Mouse (Mus musculus) limb, embryonic 13.5 days (tissue): ENCODE data around the gene Prkcsh. TPM values are rescaled to one million over a fixed set of nuclear protein-coding genes. Genes with fewer than 3 reads are reported as not detected.

Source experiments
- ATAC-seq: fragments of 200-750 bp; cut with Nextera tagmentation; 2 replicates; pipeline ENCODE4 v1.8.0; 2017; ENCODE audit warnings: low read depth, moderate number of reproducible peaks, moderate TSS enrichment; ENCODE audit not compliant: low FRiP score
- H3K27ac ChIP-seq: fragments of 300-500 bp; sonication (generic); 2 replicates; pipeline ENCODE4 v1.5.1; 2015; ENCODE audit warnings: inconsistent platforms, mild to moderate bottlenecking, moderate library complexity
- H3K27me3 ChIP-seq: fragments of 300-500 bp; sonication (generic); 2 replicates; pipeline ENCODE4 v1.6.1; 2015; ENCODE audit warnings: mild to moderate bottlenecking, inconsistent platforms
- H3K36me3 ChIP-seq: fragments of 300-500 bp; sonication (generic); 2 replicates; pipeline ENCODE4 v1.6.1; 2015; ENCODE audit warnings: inconsistent platforms, mild to moderate bottlenecking, moderate library complexity
- H3K4me1 ChIP-seq: fragments of 300-500 bp; sonication (generic); 2 replicates; pipeline ENCODE4 v1.6.1; 2015; ENCODE audit warnings: inconsistent platforms
- H3K4me2 ChIP-seq: fragments of 300-500 bp; sonication (generic); replicated peaks from 2 replicates; pipeline ENCODE4 v1.6.1; 2015; ENCODE audit warnings: inconsistent platforms, mild to moderate bottlenecking, moderate library complexity
- H3K4me3 ChIP-seq: fragments of 300-500 bp; sonication (generic); 2 replicates; pipeline ENCODE4 v1.5.1; 2015; ENCODE audit warnings: moderate library complexity, mild to moderate bottlenecking, inconsistent platforms
- H3K9ac ChIP-seq: fragments of 300-500 bp; sonication (generic); 2 replicates; pipeline ENCODE4 v1.6.1; 2015; ENCODE audit warnings: mild to moderate bottlenecking, inconsistent platforms
- H3K9me3 ChIP-seq: fragments of 300-500 bp; sonication (generic); 2 replicates; pipeline ENCODE4 v1.6.1; 2016; ENCODE audit warnings: inconsistent platforms
- WGBS: fragments of 180-500 bp; shearing (Covaris S2); methylation state at CpG from one replicate; pipeline ENCODE4 v1.1.7; 2015; 5-methylcytosine and 5-hydroxymethylcytosine counted together
- polyA plus RNA-seq: library from polyadenylated mRNA; unstranded; fragments of >200 nt; fragmentation: Nextera tagmentation; extraction: Ambion mirVana; gene quantifications from 2 replicates; pipeline ENCODE4 v1.2.1, GENCODE M21; 2015

Gene Prkcsh
- polyA plus RNA-seq, 1 experiment from 2014 or later, result 122 TPM

DNA sequence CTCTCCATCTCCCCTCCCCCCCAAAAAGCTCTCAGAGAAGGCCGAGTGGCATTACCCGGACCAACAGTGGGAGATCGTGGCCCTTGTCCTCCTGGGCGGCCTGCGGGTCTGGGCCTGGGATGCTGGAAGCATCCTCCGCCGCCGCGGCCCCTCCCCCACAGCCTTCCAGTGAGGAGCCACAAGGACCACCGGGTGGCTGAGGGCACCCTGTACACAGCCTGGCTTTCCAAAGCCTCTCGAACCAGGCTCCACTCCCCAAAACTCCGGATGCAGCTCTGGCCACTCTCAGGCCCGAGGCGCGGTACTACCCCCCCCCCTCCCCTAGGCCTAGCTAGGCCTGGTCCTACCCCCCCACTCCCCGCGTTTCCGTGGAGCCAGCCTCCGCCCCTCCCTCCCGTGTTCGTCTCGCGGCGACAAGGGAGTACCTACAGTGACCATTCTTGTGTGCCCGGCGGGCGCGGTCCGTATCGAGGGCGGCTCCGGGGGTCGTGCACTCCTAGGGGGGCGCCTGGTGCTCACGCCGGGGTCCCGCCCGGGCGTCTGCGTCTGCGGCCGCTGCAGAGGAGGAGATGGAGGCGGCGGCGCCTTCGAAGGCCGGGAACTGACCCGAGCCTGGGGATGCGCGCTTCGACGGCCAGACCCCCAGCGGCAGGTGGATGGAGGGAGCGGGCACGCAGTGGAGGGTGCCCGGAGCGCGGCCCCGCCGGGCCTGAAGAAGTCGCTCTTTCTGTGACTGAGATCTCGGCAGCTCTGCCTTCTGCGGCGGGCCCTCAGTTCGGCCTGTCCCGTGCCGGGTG, 48.8 kb downstream of the Prkcsh start:
- Histone ChIP-seq H3K4me1 (peaks cover 26% of the 10 kb centered on the region), H3K36me3 (no peaks in the 10 kb centered on the region), H3K9me3 (no peaks in the 10 kb centered on the region; the same call in 1 of the 2 replicates), H3K4me3 (peak overlapping the region; percentile 39), H3K27ac (no peak overlapping the region), H3K9ac (no peak overlapping the region), H3K4me2 (peak overlapping the region; percentile 68), H3K27me3 (peaks cover 91% of the 10 kb centered on the region)
- WGBS, result 1% methylated on average over 65 of the region's 67 CpGs
- ATAC-seq, result no peak

GRCm38 (mm10) chr9:22051958-22052254, 49.3 kb downstream of the Prkcsh start, which contains the start of gene Elavl3:
Gene Elavl3, minus strand, starts transcription at chr9:22052023.
- H3K4me1 ChIP-seq, result peaks cover 26% of the 10 kb centered on the region
- H3K9me3 ChIP-seq, result no peaks in the 10 kb centered on the region; the same call in 1 of the 2 replicates
- H3K27me3 ChIP-seq, result peaks cover 95% of the 10 kb centered on the region
- peaks cover 3% of the 10 kb centered on the region for H3K36me3 ChIP-seq
- peak within 1 kb of the TSS; percentile 39 for H3K4me3 ChIP-seq
- 2% methylated on average over 16 of the region's 28 CpGs for WGBS
- ATAC-seq, result no peak
- H3K4me2 ChIP-seq, result peak within 1 kb of the TSS; percentile 68
- H3K9ac ChIP-seq, result no peak within 1 kb of the TSS
- H3K27ac ChIP-seq, result no peak within 1 kb of the TSS

GRCm38 (mm10) chr9:22053657-22054056, 51.1 kb downstream of the Prkcsh start:
- no peak overlapping the region for H3K4me3 ChIP-seq
- WGBS, result 33% methylated on average over 6 of the region's 7 CpGs
- H3K9ac ChIP-seq, result no peak overlapping the region
- H3K27ac ChIP-seq, result no peak overlapping the region
- H3K9me3 ChIP-seq, result no peaks in the 10 kb centered on the region; the same call in 1 of the 2 replicates
- H3K4me2 ChIP-seq, result no peak overlapping the region
- H3K36me3 ChIP-seq, result peaks cover 19% of the 10 kb centered on the region
- H3K27me3 ChIP-seq, result peaks cover 81% of the 10 kb centered on the region
- ATAC-seq, result no peak
- H3K4me1 ChIP-seq, result peaks cover 26% of the 10 kb centered on the region

- peak overlapping the region; percentile 35 for H3K4me2 ChIP-seq
- 2% methylated on average over 32 of the region's 32 CpGs for WGBS
- peaks cover 4% of the 10 kb centered on the region for H3K9me3 ChIP-seq
- peak overlapping the region; percentile 8; the same call in 1 of the 2 replicates for H3K4me3 ChIP-seq
- no peak overlapping the region for H3K9ac ChIP-seq
- H3K4me1 ChIP-seq, result peaks cover 26% of the 10 kb centered on the region
- peaks cover 72% of the 10 kb centered on the region for H3K27me3 ChIP-seq
- peaks cover 27% of the 10 kb centered on the region for H3K36me3 ChIP-seq
- no peak overlapping the region for H3K27ac ChIP-seq
- no peak for ATAC-seq
Measured at GRCm38 (mm10) chr9:22054411-22055076, 51.9 kb downstream of the Prkcsh start.

- Histone ChIP-seq H3K9ac (no peak overlapping the region), H3K27ac (no peak overlapping the region), H3K4me1 (peaks cover 21% of the 10 kb centered on the region), H3K27me3 (peaks cover 60% of the 10 kb centered on the region), H3K9me3 (peaks cover 4% of the 10 kb centered on the region), H3K4me2 (no peak overlapping the region), H3K4me3 (no peak overlapping the region), H3K36me3 (peaks cover 33% of the 10 kb centered on the region)
- ATAC-seq, result no peak
- WGBS, result 34% methylated on average over 29 of the region's 29 CpGs
Measured at GRCm38 (mm10) chr9:22055713-22056112, 53.1 kb downstream of the Prkcsh start.

DNA sequence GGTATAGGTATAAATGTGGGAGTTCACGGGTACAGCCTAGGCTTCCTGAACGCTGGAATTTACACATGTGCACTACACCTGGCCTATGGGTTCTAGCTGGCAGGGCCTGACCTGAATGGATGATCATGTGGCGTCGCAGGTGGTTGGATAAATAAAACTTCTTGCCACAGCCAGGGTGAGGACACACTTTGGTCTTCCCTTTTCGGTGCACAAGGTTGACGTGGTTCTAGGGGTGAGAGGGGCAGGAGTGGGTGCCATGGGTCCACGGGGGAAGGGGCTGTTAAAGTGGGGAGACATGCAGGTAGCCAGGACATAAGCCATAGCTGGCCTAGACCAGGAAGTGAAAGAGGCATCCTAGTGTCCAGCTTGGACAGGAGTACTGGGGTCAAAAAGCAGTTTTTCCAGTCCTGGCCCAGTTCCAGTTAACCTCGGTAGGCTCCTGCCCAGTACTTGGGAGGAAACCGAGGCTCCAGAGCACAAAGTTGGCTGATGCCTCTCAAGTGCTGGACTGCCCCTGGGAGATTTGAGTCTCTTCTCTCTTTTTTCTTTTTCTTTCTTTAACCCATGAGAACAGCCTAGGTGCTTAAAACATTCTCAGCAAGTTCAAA, 53.8 kb downstream of the Prkcsh start:
- no peak overlapping the region for H3K4me2 ChIP-seq
- WGBS, result 71% methylated on average over 9 of the region's 9 CpGs

DNA sequence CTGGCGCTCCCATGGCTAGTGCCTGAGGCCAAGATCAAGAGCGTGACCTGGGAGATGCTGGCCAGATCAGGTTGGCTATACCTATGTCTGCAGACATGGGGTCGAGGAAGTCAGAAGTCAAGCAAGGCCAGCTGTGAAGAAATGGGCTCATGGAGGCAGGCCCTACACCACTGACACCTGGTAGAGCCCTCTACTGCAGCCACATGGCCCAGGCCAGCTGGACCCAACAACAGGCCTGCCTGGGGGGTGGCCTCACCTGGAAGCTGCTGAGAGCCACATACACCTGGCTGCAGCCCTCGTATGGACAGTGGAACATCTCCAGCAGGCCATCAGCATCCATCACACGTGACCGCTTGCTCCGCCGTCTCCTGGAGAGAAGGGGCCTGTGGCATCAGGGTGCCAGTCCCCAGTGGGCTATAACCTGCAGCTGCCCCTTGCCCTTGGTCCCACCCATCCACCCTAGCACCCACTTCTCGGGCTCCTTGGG, 54.5 kb downstream of the Prkcsh start:
- WGBS, result 92% methylated on average over 9 of the region's 9 CpGs
- Histone ChIP-seq H3K9ac (no peak overlapping the region), H3K36me3 (peaks cover 47% of the 10 kb centered on the region), H3K27ac (no peak overlapping the region), H3K4me3 (no peak overlapping the region), H3K9me3 (peaks cover 4% of the 10 kb centered on the region), H3K4me2 (no peak overlapping the region), H3K27me3 (peaks cover 47% of the 10 kb centered on the region), H3K4me1 (peaks cover 8% of the 10 kb centered on the region)
- no peak for ATAC-seq

More for the DNA sequence above, 53.8 kb downstream of the Prkcsh start:
- Histone ChIP-seq H3K27ac (no peak overlapping the region), H3K4me3 (no peak overlapping the region), H3K4me1 (peaks cover 14% of the 10 kb centered on the region), H3K9me3 (peaks cover 4% of the 10 kb centered on the region), H3K27me3 (peaks cover 53% of the 10 kb centered on the region), H3K36me3 (peaks cover 40% of the 10 kb centered on the region), H3K9ac (no peak overlapping the region)
- no peak for ATAC-seq

GRCm38 (mm10) chr9:22058011-22058424, 55.4 kb downstream of the Prkcsh start:
- no peak overlapping the region for H3K4me3 ChIP-seq
- 91% methylated on average over 9 of the region's 9 CpGs for WGBS
- H3K4me1 ChIP-seq, result peaks cover 7% of the 10 kb centered on the region
- H3K9me3 ChIP-seq, result peaks cover 4% of the 10 kb centered on the region
- no peak overlapping the region for H3K9ac ChIP-seq
- peaks cover 37% of the 10 kb centered on the region for H3K27me3 ChIP-seq
- peaks cover 55% of the 10 kb centered on the region for H3K36me3 ChIP-seq
- H3K27ac ChIP-seq, result no peak overlapping the region
- no peak for ATAC-seq
- no peak overlapping the region for H3K4me2 ChIP-seq

GRCm38 (mm10) chr9:22061339-22061738, 58.7 kb downstream of the Prkcsh start:
- H3K27me3 ChIP-seq, result peaks cover 5% of the 10 kb centered on the region
- H3K4me3 ChIP-seq, result no peak overlapping the region
- H3K9ac ChIP-seq, result no peak overlapping the region
- ATAC-seq, result no peak
- H3K9me3 ChIP-seq, result peaks cover 4% of the 10 kb centered on the region; the same call in 1 of the 2 replicates
- no peak overlapping the region for H3K27ac ChIP-seq
- peaks cover 85% of the 10 kb centered on the region for H3K36me3 ChIP-seq
- 86% methylated on average over 2 of the region's 2 CpGs for WGBS
- H3K4me1 ChIP-seq, result no peaks in the 10 kb centered on the region
- H3K4me2 ChIP-seq, result no peak overlapping the region

Other genes starting within 250 kb of the Prkcsh start
- gene Spc24, start 242.5 kb upstream of the Prkcsh start, polyA plus RNA-seq, result 109 and 117 TPM in 2 replicates
- gene Kank2, start 204.1 kb upstream of the Prkcsh start, polyA plus RNA-seq, result 18.9 and 21.3 TPM in 2 replicates
- 0.67 and 0.91 TPM in 2 replicates for gene Angptl8, start 167.3 kb upstream of the Prkcsh start, polyA plus RNA-seq
- gene Dock6, start 150.2 kb upstream of the Prkcsh start, polyA plus RNA-seq, result 37.5 and 39.6 TPM in 2 replicates
- gene Rab3d, start 84.6 kb upstream of the Prkcsh start, polyA plus RNA-seq, result 14.0 and 15.5 TPM in 2 replicates
- gene Ccdc159, start 75.3 kb upstream of the Prkcsh start, polyA plus RNA-seq, result 5.1 and 6.2 TPM in 2 replicates
- 41.3 and 46.5 TPM in 2 replicates for gene Tmem205, start 75.2 kb upstream of the Prkcsh start, polyA plus RNA-seq
- gene Plppr2, start 65.8 kb upstream of the Prkcsh start, polyA plus RNA-seq, result 8.5 and 9.1 TPM in 2 replicates
- gene Swsap1, start 47.1 kb upstream of the Prkcsh start, polyA plus RNA-seq, result 4.9 and 6.2 TPM in 2 replicates
- 6.2 and 6.3 TPM in 2 replicates for gene Epor, start 39.3 kb upstream of the Prkcsh start, polyA plus RNA-seq
- gene Rgl3, start 13.4 kb upstream of the Prkcsh start, polyA plus RNA-seq, result 1.6 TPM in 2 replicates
- 1.0 and 1.5 TPM in 2 replicates for gene Ccdc151, start 172 bp upstream of the Prkcsh start, polyA plus RNA-seq
- 0.13 and 0.23 TPM in 2 replicates for gene Elavl3, start 49.2 kb downstream of the Prkcsh start, polyA plus RNA-seq
- not detected in 2 replicates for gene Gm49318, start 68.5 kb downstream of the Prkcsh start, polyA plus RNA-seq
- gene Zfp653, start 68.6 kb downstream of the Prkcsh start, polyA plus RNA-seq, result 11.6 and 12.6 TPM in 2 replicates
- gene Ecsit, start 82.6 kb downstream of the Prkcsh start, polyA plus RNA-seq, result 34.9 and 36.8 TPM in 2 replicates
- 2.5 and 5.2 TPM in 2 replicates for gene Cnn1, start 96.4 kb downstream of the Prkcsh start, polyA plus RNA-seq
- gene Elof1, start 114.4 kb downstream of the Prkcsh start, polyA plus RNA-seq, result 190 and 191 TPM in 2 replicates
- 6.5 and 8.4 TPM in 2 replicates for gene Acp5, start 132.9 kb downstream of the Prkcsh start, polyA plus RNA-seq
- 70.2 and 76.8 TPM in 2 replicates for gene Pigyl, start 154.0 kb downstream of the Prkcsh start, polyA plus RNA-seq
- gene Zfp872, start 185.3 kb downstream of the Prkcsh start, polyA plus RNA-seq, result 0.06 and 0.11 TPM in 2 replicates
- 15.7 and 17.0 TPM in 2 replicates for gene Zfp809, start 222.9 kb downstream of the Prkcsh start, polyA plus RNA-seq